Mouse (Mus musculus): ENCODE data around the gene Heatr4.
"Not testable (repeated sequence)": the region's sequence is repeated elsewhere in the genome, so short reads cannot be mapped to it uniquely, and the experiment has no call there.

- not testable (repeated sequence) for TF ChIP-seq POLR2A (IDR thresholded peaks at IDR 0.05; ENCODE audit: low read depth, low read length); CTCF (IDR thresholded peaks at IDR 0.05; ENCODE audit: extremely low read depth, insufficient read depth, insufficient read length, insufficient replicate concordance)
These were observed 24.7 kb upstream of the Heatr4 start, which contains the start of gene Acot1 for GRCm38 (mm10) chr12:84009171-84009965.
